Mouse (Mus musculus): ENCODE data around the gene Itga6.

- TF ChIP-seq POLR2A (IDR thresholded peaks at IDR 0.05; ENCODE audit: insufficient read depth, low read length) (no peak), CTCF (IDR thresholded peaks at IDR 0.05; ENCODE audit: low read depth, low read length) (no peak)
Observed at GRCm38 (mm10) chr2:71865022-71865421, 119.6 kb downstream of the Itga6 start.
